Mouse (Mus musculus) bone marrow macrophage, adult 2 months (primary cell): ENCODE results near the gene Cyp21a1.
A peak's percentile ranks its signal among the peaks of the same experiment; 100 is the strongest.

ENCODE experiments used
- CTCF ChIP-seq: IDR thresholded peaks from 2 replicates; pipeline ENCODE4 v1.5.1; 2012; ENCODE audit warnings: low read depth, mild to moderate bottlenecking, low read length, moderate library complexity
- POLR2A ChIP-seq: IDR thresholded peaks from 2 replicates; pipeline ENCODE4 v1.6.1; 2012; ENCODE audit warnings: mild to moderate bottlenecking, low read depth, low read length, borderline replicate concordance

- 0 out of 2 replicates have a peak, but pooled peaks have one; percentile 44 for TF ChIP-seq POLR2A
- TF ChIP-seq CTCF: no peak
Observed at GRCm38 (mm10) chr17:34836856-34837221, 32.5 kb upstream of the Cyp21a1 start, which contains the start of the genes Stk19 and Dxo.
